Mouse (Mus musculus) hematopoietic stem cell, adult 5-6 weeks (primary cell): Measurements from ENCODE around the gene Magi2. TPM values are rescaled to one million over a fixed set of nuclear protein-coding genes. Genes with fewer than 3 reads are reported as not detected.
A peak's percentile ranks its signal among the peaks of the same experiment; 100 is the strongest.
"Not testable (repeated sequence)": the region's sequence is repeated elsewhere in the genome, so short reads cannot be mapped to it uniquely, and the experiment has no call there.

ENCODE experiments used
- ATAC-seq, 2 experiments: fragments of 125-278 bp in 1 of 2; replicated peaks in 1 of 2; 2 replicates each; pipeline ENCODE4 v1.8.0; 2016 to 2017; ENCODE audit warnings: inconsistent platforms in 2 of 2, mild to moderate bottlenecking in 2 of 2, moderate number of reproducible peaks in 2 of 2, low read depth in 1 of 2, moderate TSS enrichment in 1 of 2; ENCODE audit not compliant: low FRiP score in 2 of 2, poor library complexity in 2 of 2, severe bottlenecking in 2 of 2, insufficient read depth in 1 of 2, low TSS enrichment in 1 of 2
- total RNA-seq: library from RNA; stranded (forward); fragments of 172-1452, 232-1000 nt; gene quantifications from 2 replicates; pipeline ENCODE4 v1.2.3, GENCODE M21; 2017

The Magi2 gene
- total RNA-seq, 1 experiment from 2014 or later: 1.8 TPM

GRCm38 (mm10) chr5:19400299-19400698, 173.5 kb downstream of the Magi2 start:
- ATAC-seq: no peak

- ATAC-seq: 0 out of 4 replicates have a peak, but pooled peaks of 1 of the 2 experiments have one; percentile 27
Observed at GRCm38 (mm10) chr5:19400738-19401408, 174.0 kb downstream of the Magi2 start.

GRCm38 (mm10) chr5:19404268-19404667, 177.4 kb downstream of the Magi2 start:
- ATAC-seq: not testable (repeated sequence)

- ATAC-seq: no peak
Observed at GRCm38 (mm10) chr5:19414556-19414955, 187.7 kb downstream of the Magi2 start.

- ATAC-seq: peak in 1 of 2 experiments; percentile 65; a peak in 1 of 4 replicates
Observed at GRCm38 (mm10) chr5:19429290-19429689, 202.5 kb downstream of the Magi2 start.

GRCm38 (mm10) chr5:19462541-19462940, 235.7 kb downstream of the Magi2 start:
- ATAC-seq: no peak; a peak in 1 of 4 replicates

- no peak for ATAC-seq
Observed at GRCm38 (mm10) chr5:19465383-19465782, 238.5 kb downstream of the Magi2 start.

GRCm38 (mm10) chr5:19472851-19473439, 246.1 kb downstream of the Magi2 start:
- ATAC-seq: no peak

- no peak for ATAC-seq
Observed at GRCm38 (mm10) chr5:19482981-19483380, 256.1 kb downstream of the Magi2 start.

GRCm38 (mm10) chr5:19487947-19488346, 261.1 kb downstream of the Magi2 start:
- ATAC-seq: no peak

GRCm38 (mm10) chr5:19501005-19501404, 274.2 kb downstream of the Magi2 start:
- ATAC-seq: no peak

- ATAC-seq: peak; percentile 46 to 48; a peak in 1 of 4 replicates
Observed at GRCm38 (mm10) chr5:19522168-19522567, 295.3 kb downstream of the Magi2 start.

- ATAC-seq: no peak
Observed at GRCm38 (mm10) chr5:19539348-19539747, 312.5 kb downstream of the Magi2 start.

GRCm38 (mm10) chr5:19546424-19546823, 319.6 kb downstream of the Magi2 start:
- no peak for ATAC-seq

- ATAC-seq: no peak
Observed at GRCm38 (mm10) chr5:19546900-19547299, 320.1 kb downstream of the Magi2 start.

GRCm38 (mm10) chr5:19553510-19553909, 326.7 kb downstream of the Magi2 start:
- no peak for ATAC-seq

GRCm38 (mm10) chr5:19565636-19566035, 338.8 kb downstream of the Magi2 start:
- ATAC-seq: no peak

- not testable (repeated sequence) for ATAC-seq
Observed at GRCm38 (mm10) chr5:19566136-19566535, 339.3 kb downstream of the Magi2 start.

GRCm38 (mm10) chr5:19607700-19608099, 380.9 kb downstream of the Magi2 start:
- no peak for ATAC-seq
